Mouse (Mus musculus) stomach, embryonic 14.5 days (tissue): Measurements from ENCODE around the gene Nfic. TPM values are rescaled to one million over a fixed set of nuclear protein-coding genes. Genes with fewer than 3 reads are reported as not detected.

Source experiments
- ATAC-seq: fragments of 200-750 bp; cut with Nextera tagmentation; 2 replicates; pipeline ENCODE4 v1.8.0; 2017; ENCODE audit warnings: low read depth, moderate TSS enrichment; ENCODE audit not compliant: insufficient number of reproducible peaks, insufficient read depth, low FRiP score
- H3K27ac ChIP-seq: fragments of 300-500 bp; sonication (generic); 2 replicates; pipeline ENCODE4 v1.5.1; 2014; ENCODE audit warnings: mild to moderate bottlenecking, low read length, moderate library complexity, mixed read lengths
- H3K27me3 ChIP-seq: fragments of 300-500 bp; sonication (generic); 2 replicates; pipeline ENCODE4 v1.6.1; 2014; ENCODE audit warnings: low read length, control low read depth, mixed read lengths; ENCODE audit not compliant: control insufficient read depth, insufficient read depth
- H3K36me3 ChIP-seq: fragments of 300-500 bp; sonication (generic); 2 replicates; pipeline ENCODE4 v1.6.1; 2014; ENCODE audit warnings: mild to moderate bottlenecking, control low read depth, low read length, moderate library complexity, mixed read lengths; ENCODE audit not compliant: control insufficient read depth, insufficient read depth
- H3K4me1 ChIP-seq: fragments of 300-500 bp; sonication (generic); 2 replicates; pipeline ENCODE4 v1.6.1; 2014; ENCODE audit warnings: low read length, control low read depth, mixed read lengths; ENCODE audit not compliant: control insufficient read depth, insufficient read depth
- H3K4me2 ChIP-seq: fragments of 300-500 bp; sonication (generic); replicated peaks from 2 replicates; pipeline ENCODE4 v1.6.1; 2014; ENCODE audit warnings: low read depth, low read length, control low read depth
- H3K4me3 ChIP-seq: fragments of 300-500 bp; sonication (generic); 2 replicates; pipeline ENCODE4 v1.5.1; 2014; ENCODE audit warnings: low read depth, low read length, control low read depth
- H3K9ac ChIP-seq: fragments of 300-500 bp; sonication (generic); replicated peaks from 2 replicates; pipeline ENCODE4 v1.6.1; 2014; ENCODE audit warnings: low read depth, mild to moderate bottlenecking, control low read depth, low read length, moderate library complexity, mixed read lengths
- H3K9me3 ChIP-seq: fragments of 300-500 bp; sonication (generic); 2 replicates; pipeline ENCODE4 v1.6.1; 2016; ENCODE audit warnings: low read depth, low read length, control low read depth; ENCODE audit not compliant: control insufficient read depth
- WGBS: fragments of 180-500 bp; shearing (Covaris S2); extraction: QIAGEN DNeasy Blood & Tissue Kit; methylation state at CpG from one replicate; pipeline ENCODE4 v1.1.7; 2014; 5-methylcytosine and 5-hydroxymethylcytosine counted together
- polyA plus RNA-seq: library from polyadenylated mRNA; unstranded; fragments of >200 nt; fragmentation: Nextera tagmentation; extraction: Ambion mirVana; gene quantifications from 2 replicates; pipeline ENCODE4 v1.2.1, GENCODE M21; 2014

Nfic gene
- 76.0 and 80.1 TPM in 2 replicates for polyA plus RNA-seq

DNA sequence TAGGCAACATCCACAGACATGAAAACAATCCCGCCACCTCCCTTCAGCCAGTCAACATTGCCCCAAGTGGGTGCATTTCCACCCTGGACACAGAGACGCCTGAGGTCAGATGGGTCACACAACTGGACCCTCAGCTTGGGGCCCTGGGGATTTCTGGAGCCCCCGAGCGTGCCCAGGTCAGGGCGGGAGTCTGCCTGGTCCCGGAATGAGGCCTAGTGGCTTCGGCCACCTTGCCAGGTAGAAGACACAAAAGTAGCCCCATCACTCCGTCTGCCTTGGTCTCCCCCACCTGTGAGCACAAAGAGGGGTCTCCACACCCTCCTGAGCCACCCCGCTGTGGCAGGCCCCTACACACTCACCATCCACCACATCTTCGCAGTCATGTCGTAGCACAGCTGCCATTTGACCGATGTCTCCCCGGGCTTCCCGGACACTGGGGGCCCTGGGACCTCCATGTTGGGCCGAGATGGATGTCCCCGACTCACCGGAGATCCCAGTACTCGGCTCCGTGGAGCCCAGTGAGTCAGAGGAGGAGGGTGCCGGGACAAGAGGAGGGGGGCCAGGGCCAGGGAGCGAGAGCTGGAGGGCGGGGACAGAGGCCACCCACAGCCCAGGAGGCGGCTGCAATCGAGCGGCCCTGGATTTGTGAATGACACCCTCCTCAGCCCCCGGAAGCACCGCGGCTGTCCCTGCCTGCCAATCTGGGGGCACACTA is at the start of gene Nfic:
TSS of gene Nfic (minus strand) at position 455 of the 715 bp plus-strand sequence.
- Histone ChIP-seq H3K27ac (no peak within 1 kb of the TSS), H3K4me3 (no peak within 1 kb of the TSS), H3K4me1 (no peaks in the 10 kb centered on the region), H3K4me2 (no peak within 1 kb of the TSS), H3K27me3 (peaks cover 46% of the 10 kb centered on the region), H3K9me3 (no peaks in the 10 kb centered on the region), H3K36me3 (no peaks in the 10 kb centered on the region), H3K9ac (no peak within 1 kb of the TSS)
- 60% methylated on average over 28 of the region's 28 CpGs for WGBS
- no peak for ATAC-seq

GRCm38 (mm10) chr10:81502658-81503057 is 47.2 kb upstream of the Nfic start:
- Histone ChIP-seq H3K4me2 (peak overlapping the region; percentile 62), H3K4me3 (peak overlapping the region; percentile 27; the same call in 1 of the 2 replicates), H3K27ac (no peak overlapping the region), H3K9ac (no peak overlapping the region), H3K9me3 (no peaks in the 10 kb centered on the region), H3K4me1 (no peaks in the 10 kb centered on the region), H3K27me3 (no peaks in the 10 kb centered on the region), H3K36me3 (no peaks in the 10 kb centered on the region)
- ATAC-seq: peak; percentile 72
- WGBS: 9% methylated on average over 36 of the region's 36 CpGs

GRCm38 (mm10) chr10:81501863-81502262 is 46.4 kb upstream of the Nfic start:
- no peak overlapping the region for H3K27ac ChIP-seq
- 85% methylated on average over 5 of the region's 5 CpGs for WGBS
- H3K4me2 ChIP-seq: no peak overlapping the region
- H3K9me3 ChIP-seq: no peaks in the 10 kb centered on the region
- ATAC-seq: no peak
- H3K9ac ChIP-seq: no peak overlapping the region
- no peaks in the 10 kb centered on the region for H3K27me3 ChIP-seq
- no peaks in the 10 kb centered on the region for H3K4me1 ChIP-seq
- no peak overlapping the region for H3K4me3 ChIP-seq
- H3K36me3 ChIP-seq: no peaks in the 10 kb centered on the region

GRCm38 (mm10) chr10:81500032-81500431 is 44.6 kb upstream of the Nfic start, which contains the start of gene S1pr4:
TSS of gene S1pr4 (minus strand) at chr10:81500132.
- no peak within 1 kb of the TSS for H3K4me3 ChIP-seq
- no peaks in the 10 kb centered on the region for H3K36me3 ChIP-seq
- WGBS: 91% methylated on average over 2 of the region's 3 CpGs
- H3K9me3 ChIP-seq: no peaks in the 10 kb centered on the region
- H3K4me1 ChIP-seq: peaks cover 4% of the 10 kb centered on the region
- ATAC-seq: no peak
- H3K27me3 ChIP-seq: no peaks in the 10 kb centered on the region
- H3K27ac ChIP-seq: no peak within 1 kb of the TSS
- no peak within 1 kb of the TSS for H3K4me2 ChIP-seq
- no peak within 1 kb of the TSS for H3K9ac ChIP-seq

GRCm38 (mm10) chr10:81499250-81499901 is 43.9 kb upstream of the Nfic start:
- ATAC-seq: no peak
- 71% methylated on average over 23 of the region's 23 CpGs for WGBS
- H3K4me1 ChIP-seq: peaks cover 11% of the 10 kb centered on the region
- H3K4me2 ChIP-seq: no peak overlapping the region
- H3K4me3 ChIP-seq: no peak overlapping the region
- H3K27me3 ChIP-seq: no peaks in the 10 kb centered on the region
- H3K27ac ChIP-seq: no peak overlapping the region
- no peak overlapping the region for H3K9ac ChIP-seq
- no peaks in the 10 kb centered on the region for H3K9me3 ChIP-seq
- no peaks in the 10 kb centered on the region for H3K36me3 ChIP-seq

- ATAC-seq: no peak
- no peaks in the 10 kb centered on the region for H3K9me3 ChIP-seq
- H3K27me3 ChIP-seq: no peaks in the 10 kb centered on the region
- H3K4me3 ChIP-seq: no peak overlapping the region
- H3K27ac ChIP-seq: no peak overlapping the region
- H3K36me3 ChIP-seq: no peaks in the 10 kb centered on the region
- H3K4me1 ChIP-seq: peaks cover 12% of the 10 kb centered on the region
- 83% methylated on average over 38 of the region's 38 CpGs for WGBS
- no peak overlapping the region for H3K4me2 ChIP-seq
- H3K9ac ChIP-seq: no peak overlapping the region
Measured at GRCm38 (mm10) chr10:81498316-81499249, 43.1 kb upstream of the Nfic start.

GRCm38 (mm10) chr10:81497401-81498270 is 42.2 kb upstream of the Nfic start:
- peaks cover 5% of the 10 kb centered on the region for H3K36me3 ChIP-seq
- no peak for ATAC-seq
- H3K9ac ChIP-seq: no peak overlapping the region
- H3K27ac ChIP-seq: no peak overlapping the region
- no peaks in the 10 kb centered on the region for H3K9me3 ChIP-seq
- peaks cover 12% of the 10 kb centered on the region for H3K4me1 ChIP-seq
- peak overlapping the region; percentile 42; the same call in 1 of the 2 replicates for H3K4me2 ChIP-seq
- H3K27me3 ChIP-seq: no peaks in the 10 kb centered on the region
- 84% methylated on average over 17 of the region's 17 CpGs for WGBS
- H3K4me3 ChIP-seq: peak overlapping the region; percentile 70; the same call in 1 of the 2 replicates
